Mouse (Mus musculus): ENCODE measurements around the gene Prkag2.
"Not testable (repeated sequence)": the region's sequence is repeated elsewhere in the genome, so short reads cannot be mapped to it uniquely, and the experiment has no call there.

GRCm38 (mm10) chr5:25077258-25077657 lies 23.2 kb downstream of the Prkag2 start:
- TF ChIP-seq CTCF, POLR2A (IDR thresholded peaks at IDR 0.05; ENCODE audit: extremely low read depth, insufficient read depth, low read length): not testable (repeated sequence)

All from cortical plate, adult 2 months (tissue).